Mouse (Mus musculus) brain, adult 2 months (tissue): ENCODE measurements at regions not wholly inside any gene's neighbourhood (a gene's known extent, or its start where the extent isn't known, plus 50 kb on each side); places are given as distances from the start of the nearest gene placed in this dataset.

ENCODE experiments used
- DNase-seq: peaks from one replicate; pipeline ENCODE4 v3.0.0; 2011; ENCODE audit warnings: low read depth, low spot score

DNA sequence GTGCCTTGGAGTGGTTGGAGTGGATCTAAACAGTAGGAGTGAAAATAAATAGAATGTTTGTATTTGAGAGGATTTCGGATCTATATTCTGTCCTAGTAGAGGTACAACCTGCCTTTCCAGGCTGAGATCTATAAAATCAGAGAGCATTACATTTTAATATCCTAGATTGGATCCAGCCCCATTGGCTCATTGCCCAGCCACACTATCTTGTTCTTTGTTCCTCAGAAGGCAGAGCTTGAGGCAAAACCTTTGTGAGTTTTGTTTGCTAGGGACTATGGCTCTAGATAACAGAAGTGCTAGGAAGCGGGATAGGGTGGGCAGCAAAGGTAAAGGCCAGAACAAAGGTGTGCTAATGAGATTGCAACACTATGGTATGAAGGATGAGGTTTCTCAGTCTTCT lies 78.7 kb upstream of the Cntln start:
- DNase-seq, result no peak

DNA sequence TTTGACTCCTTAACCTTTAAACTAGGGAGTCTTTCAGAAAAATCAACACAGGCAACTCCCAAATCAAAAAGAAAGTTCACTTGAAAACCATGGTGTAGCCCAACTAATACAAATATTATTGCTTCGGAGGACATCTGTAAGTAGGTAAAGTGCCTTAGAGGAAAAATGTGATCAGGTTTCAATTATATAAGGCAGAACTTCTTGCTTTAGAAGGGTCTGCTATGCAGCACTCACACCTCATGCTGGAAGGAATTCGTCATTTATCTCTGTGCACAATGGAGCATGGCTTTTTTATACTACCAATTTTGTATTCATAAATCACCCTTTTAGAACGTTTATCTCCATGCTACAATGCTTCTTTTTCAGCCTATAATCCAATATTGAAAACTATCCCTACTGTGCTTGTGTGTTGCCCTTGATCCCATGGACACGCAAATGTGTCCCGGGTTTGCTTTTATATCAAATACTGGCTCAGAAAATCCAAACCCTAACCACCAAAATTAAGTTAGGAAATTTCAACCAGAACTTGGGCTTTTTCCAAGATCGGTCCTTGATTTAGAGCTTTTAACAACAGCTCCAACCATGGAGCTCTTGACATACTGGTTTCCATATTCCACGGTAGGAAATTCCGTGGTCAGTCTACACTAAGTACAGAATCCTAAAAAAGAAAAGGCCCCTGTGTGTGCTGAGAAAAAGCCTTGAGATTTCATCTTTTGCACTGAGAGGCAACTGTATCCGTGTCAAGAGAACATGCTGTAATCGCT lies 90.8 kb upstream of the Cntln start:
- no peak for DNase-seq

DNA sequence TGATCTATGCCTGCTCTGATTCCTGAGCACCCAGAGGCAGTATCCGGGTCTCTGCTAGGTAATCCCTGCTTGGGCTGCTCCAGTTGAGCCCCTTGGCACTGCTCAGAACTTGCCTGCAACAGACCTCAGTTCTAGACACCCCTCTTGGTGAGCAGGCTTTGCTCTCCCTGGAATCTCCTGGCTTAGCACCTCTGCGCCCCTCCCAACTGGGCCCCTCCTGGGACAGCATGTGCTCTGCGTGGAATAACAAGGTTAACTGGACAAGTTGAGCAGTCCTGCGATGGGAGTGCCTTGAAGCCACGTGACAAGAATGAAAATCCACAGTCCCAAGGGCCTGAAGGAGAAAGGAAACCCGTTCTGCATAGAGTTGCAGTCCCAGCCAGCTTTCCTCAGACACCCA lies 97.5 kb upstream of the Cntln start:
- no peak for DNase-seq

DNA sequence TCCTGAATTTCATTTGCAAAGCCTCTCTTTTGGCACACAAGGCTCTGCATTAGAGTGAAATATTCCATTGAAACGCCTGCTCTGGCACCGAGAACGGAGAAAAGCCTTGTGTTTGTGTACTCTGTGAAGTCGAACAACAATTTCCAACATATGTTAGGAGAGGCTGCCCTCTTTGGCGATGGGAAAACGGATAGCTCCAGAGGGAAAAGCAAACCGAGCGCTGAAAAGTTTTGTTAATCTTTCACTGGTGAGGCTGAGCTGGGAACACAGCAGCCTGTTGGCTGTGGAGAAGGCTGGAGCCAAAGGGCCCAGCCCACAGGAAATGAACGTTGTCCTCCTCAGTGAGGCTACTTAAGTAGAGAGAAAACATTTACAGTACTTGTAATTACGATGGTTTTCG lies 93.1 kb upstream of the Bnc2 start:
- DNase-seq, result no peak

DNA sequence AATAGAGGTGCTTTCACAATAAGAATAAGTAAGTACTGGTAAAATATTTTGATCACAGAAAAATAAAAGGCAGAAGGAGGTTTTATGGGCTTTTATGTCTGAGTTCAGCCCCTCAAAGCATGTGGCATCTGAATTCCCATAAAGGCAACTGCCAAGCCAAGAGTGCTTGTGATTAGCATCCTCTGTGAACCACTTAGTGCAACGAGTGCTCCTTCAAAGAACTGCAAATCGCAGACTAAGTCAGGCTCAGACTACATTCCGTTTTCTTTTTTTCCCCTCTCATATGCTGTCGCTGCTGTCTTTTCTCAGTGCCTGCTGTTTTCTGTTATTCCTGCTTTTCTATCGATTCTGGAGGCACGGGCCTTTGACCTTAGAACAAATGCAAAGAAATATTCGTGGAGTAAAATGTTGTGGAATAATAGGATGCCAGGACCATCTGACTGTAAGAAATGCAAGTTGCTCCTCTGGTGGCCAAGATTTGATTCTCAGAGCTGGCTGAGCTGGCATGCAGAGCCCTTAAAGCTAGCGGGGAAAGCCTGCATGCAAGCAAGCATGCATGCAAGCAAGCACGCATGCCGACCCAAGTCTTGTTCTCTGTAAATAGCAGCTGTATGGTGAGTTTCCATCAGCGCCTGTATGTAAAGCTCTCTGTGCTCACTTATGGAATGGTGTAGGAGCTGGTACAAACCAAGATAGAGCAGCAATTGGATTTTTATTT lies 91.8 kb upstream of the Bnc2 start:
- no peak for DNase-seq

DNA sequence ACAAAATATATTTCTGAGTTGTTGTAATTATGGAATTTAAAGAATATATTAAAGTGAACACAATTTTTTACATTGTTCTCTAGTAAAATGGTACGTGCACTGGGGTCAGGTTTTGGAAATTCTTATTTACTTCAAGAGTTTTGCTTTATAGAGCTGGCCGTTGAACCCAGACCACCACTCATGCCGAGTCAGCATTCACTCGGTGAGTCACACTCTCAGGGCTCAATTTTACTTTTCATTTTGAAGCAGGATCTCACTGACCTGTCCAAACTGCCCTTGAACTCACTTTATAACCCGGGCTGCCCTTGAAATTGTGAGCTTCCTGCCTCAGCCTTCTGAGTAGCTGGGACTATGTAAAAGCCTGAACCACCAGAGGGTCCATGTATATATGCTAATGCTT lies 82.1 kb upstream of the Bnc2 start:
- no peak for DNase-seq

DNA sequence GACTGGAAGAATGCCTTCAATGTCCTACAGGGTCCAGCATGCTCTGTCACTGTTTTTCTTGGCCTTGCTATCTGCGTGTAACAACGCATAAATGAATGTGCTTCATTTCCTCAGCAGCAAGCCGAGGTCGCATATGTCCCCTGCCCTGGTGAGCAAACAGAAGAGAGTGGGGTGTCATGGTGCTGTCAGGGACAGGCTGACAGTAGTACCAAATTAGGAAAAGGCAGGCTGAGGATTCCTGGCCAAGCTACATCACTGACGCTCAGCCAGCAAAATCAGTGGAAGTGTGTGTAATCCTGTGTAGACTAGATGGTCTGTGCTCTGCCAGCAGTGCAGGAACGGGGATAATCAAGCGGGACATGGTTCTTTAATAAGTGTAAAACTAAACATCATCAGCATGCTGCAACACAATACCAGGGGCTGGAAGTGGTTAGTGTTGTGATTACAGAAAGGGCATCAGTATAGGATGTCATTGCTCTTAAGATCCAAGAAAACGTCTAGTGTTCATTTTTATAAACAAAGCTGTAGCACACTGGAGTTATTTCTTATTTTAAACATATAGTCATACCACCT lies 77.6 kb upstream of the Bnc2 start:
- peak; percentile 1 for DNase-seq

DNA sequence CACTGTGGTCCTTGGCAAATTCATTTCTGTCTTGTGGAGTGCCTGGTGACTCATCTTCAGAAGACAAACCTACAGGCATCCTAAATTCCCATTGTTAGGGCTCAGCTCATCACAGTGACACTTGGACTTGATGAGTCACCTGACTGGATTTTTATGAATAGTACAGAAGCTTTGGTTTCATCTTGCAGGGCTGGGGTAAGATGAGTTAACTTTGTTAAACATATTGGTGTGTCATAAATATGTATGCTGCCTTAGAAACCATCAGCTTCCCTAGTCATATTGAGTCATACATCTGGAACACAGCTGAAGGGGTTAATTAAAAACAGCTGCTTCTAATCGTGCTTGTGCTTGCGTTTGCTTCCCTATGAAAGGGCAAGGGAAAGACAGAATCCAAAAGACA lies 66.2 kb upstream of the Bnc2 start:
- peak; percentile 29 for DNase-seq

DNA sequence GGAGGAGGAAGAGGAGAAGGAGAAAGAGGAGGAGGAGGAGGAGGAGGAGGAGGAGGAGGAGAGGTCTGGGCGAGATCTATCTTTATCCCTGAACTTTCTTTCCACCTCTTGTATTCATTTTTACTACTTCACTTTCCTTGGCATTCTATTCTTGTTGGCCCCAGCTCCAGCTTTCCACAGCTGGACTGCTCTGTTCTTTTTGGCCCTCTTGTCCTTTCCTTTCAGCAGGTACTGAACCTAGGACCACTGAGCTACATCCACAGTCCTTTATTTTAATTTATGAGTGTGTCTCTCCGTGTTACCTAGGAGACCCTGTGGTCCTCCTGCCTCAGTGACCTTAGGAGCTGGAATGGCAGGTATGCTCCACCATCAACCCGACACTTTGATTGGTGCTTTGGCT lies 65.7 kb upstream of the Bnc2 start:
- DNase-seq, result no peak
